Mouse (Mus musculus) bone marrow macrophage, adult 2 months (primary cell): Measurements from ENCODE around the gene AA986860.

Experiments used
- CTCF ChIP-seq: IDR thresholded peaks from 2 replicates; pipeline ENCODE4 v1.5.1; 2012; ENCODE audit warnings: low read depth, mild to moderate bottlenecking, low read length, moderate library complexity
- POLR2A ChIP-seq: IDR thresholded peaks from 2 replicates; pipeline ENCODE4 v1.6.1; 2012; ENCODE audit warnings: mild to moderate bottlenecking, low read depth, low read length, borderline replicate concordance

DNA sequence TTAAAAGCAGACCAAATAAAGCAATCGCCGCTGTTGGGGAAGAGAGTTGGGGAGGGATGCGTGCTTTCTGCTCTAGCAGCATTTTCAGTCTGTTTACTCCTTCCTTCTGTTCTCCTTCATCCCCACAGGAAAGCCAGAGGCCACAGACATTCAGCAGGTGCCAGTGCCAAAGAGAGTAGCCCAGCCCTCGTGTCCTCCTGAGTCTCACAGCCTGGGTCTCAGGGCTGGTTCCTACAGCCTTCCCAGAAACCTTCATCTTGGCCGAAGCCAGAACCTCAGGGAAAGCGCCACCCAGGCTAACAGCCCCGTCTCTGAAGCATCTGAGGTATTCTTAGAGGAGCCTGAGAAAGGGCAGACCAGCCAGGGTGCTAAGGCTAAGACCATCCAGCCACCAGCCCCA lies 10.4 kb downstream of the AA986860 start:
- TF ChIP-seq CTCF (no peak), POLR2A (no peak)
